Mouse (Mus musculus) testis, adult 2 months (tissue): ENCODE results near the gene Prss53. TPM values are rescaled to one million over a fixed set of nuclear protein-coding genes. Genes with fewer than 3 reads are reported as not detected.
"Not testable (repeated sequence)": the region's sequence is repeated elsewhere in the genome, so short reads cannot be mapped to it uniquely, and the experiment has no call there.

Experiments
- H3K27ac ChIP-seq: fragments of 200-500 bp; 2 replicates; pipeline ENCODE4 v1.5.1; 2012; ENCODE audit warnings: low read depth, low read length; ENCODE audit not compliant: control insufficient read depth, insufficient read depth
- H3K27me3 ChIP-seq: fragments of 200-500 bp; 2 replicates; pipeline ENCODE4 v1.6.1; 2012; ENCODE audit warnings: mild to moderate bottlenecking, low read length, moderate library complexity; ENCODE audit not compliant: control insufficient read depth, insufficient read depth
- H3K36me3 ChIP-seq: fragments of 200-500 bp; 2 replicates; pipeline ENCODE4 v1.6.1; 2012; ENCODE audit warnings: mild to moderate bottlenecking, low read length; ENCODE audit not compliant: control insufficient read depth, insufficient read depth
- H3K4me1 ChIP-seq: fragments of 200-500 bp; 2 replicates; pipeline ENCODE4 v1.6.1; 2012; ENCODE audit warnings: low read length; ENCODE audit not compliant: control insufficient read depth, insufficient read depth
- H3K4me3 ChIP-seq: fragments of 200-500 bp; 2 replicates; pipeline ENCODE4 v1.5.1; 2012; ENCODE audit warnings: low read depth, mild to moderate bottlenecking, low read length, moderate library complexity, mixed read lengths; ENCODE audit not compliant: control insufficient read depth
- CTCF ChIP-seq: fragments of 200-500 bp; IDR thresholded peaks from 2 replicates; pipeline ENCODE4 v1.5.1; 2012; ENCODE audit warnings: low read depth, mild to moderate bottlenecking, inconsistent platforms, low read length, moderate library complexity; ENCODE audit not compliant: control insufficient read depth, insufficient read depth, insufficient replicate concordance
- POLR2A ChIP-seq: fragments of 200-500 bp; IDR thresholded peaks from 2 replicates; pipeline ENCODE4 v1.6.1; 2012; ENCODE audit warnings: low read depth, mild to moderate bottlenecking, inconsistent platforms, low read length, moderate library complexity; ENCODE audit not compliant: control insufficient read depth
- polyA plus RNA-seq: library from polyadenylated mRNA; depleted of rRNA; stranded (reverse); fragments of >200 nt; gene quantifications from 2 replicates; pipeline ENCODE4 v1.2.3, GENCODE M21; 2012

Gene Prss53
- polyA plus RNA-seq, 1 experiment: 0.88 TPM

DNA sequence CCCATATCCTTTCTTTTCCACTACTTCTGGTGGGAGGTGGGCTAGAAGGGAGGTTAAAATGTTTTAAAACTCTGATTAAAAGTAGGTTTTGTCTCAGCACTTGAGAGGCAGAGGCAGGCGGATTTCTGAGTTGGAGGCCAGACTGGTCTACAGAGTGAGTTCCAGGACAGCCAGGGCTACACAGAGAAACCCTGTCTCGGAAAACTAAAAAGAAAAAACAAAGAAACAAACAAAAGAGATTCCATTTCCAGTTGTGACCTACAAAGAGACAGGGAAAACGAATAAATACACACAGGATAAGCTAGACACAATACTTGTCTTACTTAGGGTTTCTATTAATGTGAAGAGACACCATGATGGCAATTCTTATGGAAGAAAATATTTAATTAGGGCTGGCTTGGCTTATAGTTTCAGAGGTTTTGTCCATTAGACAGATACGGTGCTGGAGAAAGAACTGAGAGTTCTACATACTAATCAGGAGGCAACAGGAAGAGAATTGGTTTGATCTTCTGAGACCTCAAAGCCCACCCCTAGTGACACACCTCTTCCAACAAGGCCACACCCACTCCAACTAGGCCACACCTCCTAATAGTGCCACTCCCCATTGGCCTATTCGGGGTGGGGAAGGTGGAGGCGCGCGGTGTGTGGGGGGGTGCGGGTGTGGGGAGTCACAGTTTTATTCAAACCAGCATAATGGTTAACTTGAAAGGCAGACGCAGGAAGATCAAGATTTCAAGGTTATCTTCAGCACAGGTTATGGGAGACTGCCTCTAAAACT, 7.6 kb upstream of the Prss53 start:
- H3K4me1 ChIP-seq: peaks cover 17% of the 10 kb centered on the region
- no peak overlapping the region for H3K27ac ChIP-seq
- TF ChIP-seq POLR2A (no peak), CTCF (no peak)
- H3K4me3 ChIP-seq: no peak overlapping the region
- no peaks in the 10 kb centered on the region for H3K27me3 ChIP-seq
- no peaks in the 10 kb centered on the region for H3K36me3 ChIP-seq

DNA sequence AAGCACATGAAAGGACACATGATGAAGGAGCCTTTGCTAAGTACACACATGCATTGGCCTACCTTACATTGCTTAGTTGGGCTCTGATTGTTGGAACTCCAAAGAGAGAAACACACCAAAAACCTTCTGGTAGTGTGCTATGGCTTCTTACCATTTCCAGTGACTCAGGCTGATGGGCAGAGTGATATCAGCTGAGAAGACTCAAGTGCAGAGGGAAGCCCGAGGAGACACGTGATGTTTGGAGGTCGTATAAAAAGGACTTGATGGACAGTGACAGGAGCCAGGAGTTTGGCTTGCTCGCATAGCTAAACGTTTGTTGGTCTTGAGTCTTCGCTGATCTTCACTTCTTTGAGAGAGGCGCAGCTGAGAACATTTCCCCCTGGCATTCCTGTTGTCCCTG, 6.8 kb upstream of the Prss53 start:
- H3K4me1 ChIP-seq: peaks cover 17% of the 10 kb centered on the region
- no peak overlapping the region for H3K27ac ChIP-seq
- TF ChIP-seq POLR2A: no peak
- TF ChIP-seq CTCF: no peak
- H3K4me3 ChIP-seq: no peak overlapping the region
- no peaks in the 10 kb centered on the region for H3K36me3 ChIP-seq
- no peaks in the 10 kb centered on the region for H3K27me3 ChIP-seq

DNA sequence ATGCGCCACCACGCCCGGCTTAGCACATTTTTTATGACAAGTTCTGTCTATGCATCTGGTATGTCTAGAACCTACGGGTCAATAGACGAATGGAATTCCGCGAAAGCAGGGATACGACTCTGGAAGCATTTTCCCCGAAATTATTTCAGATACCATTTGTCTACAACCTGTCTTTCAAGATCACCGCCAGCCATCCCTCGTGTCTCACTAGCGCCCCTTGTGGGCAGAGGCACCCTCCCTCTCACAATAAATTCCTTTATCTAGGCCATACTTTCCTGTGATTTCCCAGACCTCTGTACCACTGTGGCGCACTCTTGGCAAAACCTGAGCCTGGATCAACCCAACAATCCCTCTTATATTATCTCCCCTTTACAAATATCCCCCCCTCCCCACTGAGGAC, 5.6 kb upstream of the Prss53 start:
- Histone ChIP-seq H3K27me3 (no peaks in the 10 kb centered on the region), H3K36me3 (no peaks in the 10 kb centered on the region), H3K27ac (0 out of 2 replicates have a peak overlapping the region, but pooled peaks have one; percentile 8), H3K4me3 (no peak overlapping the region), H3K4me1 (peaks cover 17% of the 10 kb centered on the region)
- TF ChIP-seq CTCF: peak; percentile 85; the same call in 1 of the 2 replicates
- TF ChIP-seq POLR2A: no peak

DNA sequence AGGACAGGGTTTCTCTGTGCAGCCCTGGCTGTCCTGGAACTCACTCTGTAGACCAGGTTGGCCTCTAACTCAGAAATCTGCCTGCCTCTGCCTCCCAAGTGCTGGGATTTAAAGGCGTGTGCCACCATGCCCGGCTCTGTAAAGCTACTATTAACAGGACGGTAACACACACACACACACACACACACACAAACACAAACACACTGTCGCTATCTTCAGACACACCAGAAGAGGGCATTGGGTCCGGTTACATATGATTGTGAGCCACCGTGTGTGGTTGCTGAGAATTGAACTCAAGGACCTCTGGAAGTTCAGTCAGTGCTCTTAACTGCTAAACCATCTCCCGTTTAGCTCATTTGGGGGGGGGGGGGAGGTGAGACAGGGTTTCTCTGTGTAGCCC, 5.1 kb upstream of the Prss53 start:
- H3K27me3 ChIP-seq, H3K36me3 ChIP-seq, H3K27ac ChIP-seq: not testable (repeated sequence)
- Histone ChIP-seq H3K4me3 (peak overlapping the region; percentile 76), H3K4me1 (peaks cover 17% of the 10 kb centered on the region)

DNA sequence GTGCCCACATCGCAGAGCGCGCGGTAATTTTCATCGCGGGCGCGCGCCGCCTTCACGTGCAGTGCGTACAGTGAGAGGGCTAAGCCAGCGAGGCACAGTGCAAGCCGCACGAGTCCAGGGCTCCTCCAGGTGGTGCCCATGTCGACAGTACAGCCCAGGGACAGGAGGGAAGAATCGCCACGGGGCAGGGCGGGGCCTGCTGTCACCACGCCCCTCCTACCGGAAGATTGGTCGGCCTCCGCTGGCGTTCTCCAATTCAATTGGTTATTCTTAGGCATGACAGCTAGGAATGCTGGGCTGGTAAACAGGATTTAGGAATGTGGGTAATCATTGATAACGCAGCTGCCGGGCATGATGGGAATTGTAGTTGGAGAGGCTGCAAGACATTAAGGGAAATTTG, 4.7 kb upstream of the Prss53 start, which contains the start of the genes Gm21974 and Vkorc1:
TSS of gene Gm21974 (minus strand) at position 13 of the 400 bp plus-strand sequence.
TSS of gene Vkorc1 (minus strand) at position 176 of the 400 bp plus-strand sequence.
- H3K36me3 ChIP-seq: no peaks in the 10 kb centered on the region

DNA sequence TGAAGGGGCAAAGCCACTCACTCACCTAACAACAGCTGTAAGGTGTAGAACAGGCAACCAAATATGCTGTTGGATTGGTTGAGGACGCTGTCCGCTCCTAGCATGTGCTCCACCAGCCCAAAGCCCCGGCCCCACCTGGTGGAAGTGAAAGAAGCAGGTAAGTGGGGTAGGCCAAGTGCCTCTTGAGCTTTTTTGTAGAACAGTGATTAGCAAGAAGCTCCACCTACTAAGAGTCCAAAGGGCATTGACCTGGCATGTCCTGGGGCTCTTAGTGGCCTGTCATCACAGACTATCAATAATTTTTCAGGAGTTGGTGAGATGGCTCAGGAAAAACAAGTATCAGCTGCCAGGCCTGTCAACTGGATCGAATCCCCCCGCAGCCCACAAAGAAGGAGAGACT, 3.7 kb upstream of the Prss53 start:
- TF ChIP-seq CTCF: no peak
- no peak for TF ChIP-seq POLR2A
- H3K4me1 ChIP-seq: peaks cover 17% of the 10 kb centered on the region
- H3K27ac ChIP-seq: no peak overlapping the region
- H3K4me3 ChIP-seq: no peak overlapping the region
- H3K36me3 ChIP-seq: no peaks in the 10 kb centered on the region
- no peaks in the 10 kb centered on the region for H3K27me3 ChIP-seq

More for the DNA sequence above, 4.7 kb upstream of the Prss53 start, which contains the start of the genes Gm21974 and Vkorc1:
- TF ChIP-seq POLR2A (peak; percentile 60; the same call in 1 of the 2 replicates), CTCF (peak; percentile 24; the same call in 1 of the 2 replicates)
- H3K4me3 ChIP-seq: peak within 1 kb of the TSS; percentile 76
- peak within 1 kb of the TSS; percentile 8; the same call in 1 of the 2 replicates for H3K27ac ChIP-seq
- H3K27me3 ChIP-seq: no peaks in the 10 kb centered on the region
- H3K4me1 ChIP-seq: peaks cover 17% of the 10 kb centered on the region

DNA sequence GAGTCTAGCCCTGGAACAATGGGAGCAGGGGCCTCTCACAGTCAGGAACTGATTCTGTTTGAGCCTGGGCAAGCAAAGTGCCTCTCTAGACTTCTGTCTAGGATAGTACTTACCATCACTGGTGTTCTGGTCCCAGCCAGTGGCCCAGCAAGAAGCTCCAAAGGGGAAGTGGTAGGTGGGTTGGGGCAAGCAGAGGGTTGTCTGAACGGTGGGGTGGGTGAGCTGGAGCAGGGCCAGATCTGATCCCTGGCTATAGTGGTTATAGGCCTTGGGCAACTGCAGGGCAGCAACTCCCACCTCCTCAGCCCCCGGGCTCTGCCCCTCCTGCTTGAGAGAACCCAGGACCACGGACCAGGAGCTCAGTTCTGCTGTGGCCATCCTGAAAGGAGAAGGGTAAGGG, 1.9 kb downstream of the Prss53 start:
- H3K27ac ChIP-seq: no peak overlapping the region
- H3K4me1 ChIP-seq: peaks cover 2% of the 10 kb centered on the region; the same call in 1 of the 2 replicates
- TF ChIP-seq POLR2A: no peak
- no peak for TF ChIP-seq CTCF
- no peaks in the 10 kb centered on the region for H3K27me3 ChIP-seq
- H3K4me3 ChIP-seq: no peak overlapping the region
- no peaks in the 10 kb centered on the region; the same call in none of the 2 replicates for H3K36me3 ChIP-seq

DNA sequence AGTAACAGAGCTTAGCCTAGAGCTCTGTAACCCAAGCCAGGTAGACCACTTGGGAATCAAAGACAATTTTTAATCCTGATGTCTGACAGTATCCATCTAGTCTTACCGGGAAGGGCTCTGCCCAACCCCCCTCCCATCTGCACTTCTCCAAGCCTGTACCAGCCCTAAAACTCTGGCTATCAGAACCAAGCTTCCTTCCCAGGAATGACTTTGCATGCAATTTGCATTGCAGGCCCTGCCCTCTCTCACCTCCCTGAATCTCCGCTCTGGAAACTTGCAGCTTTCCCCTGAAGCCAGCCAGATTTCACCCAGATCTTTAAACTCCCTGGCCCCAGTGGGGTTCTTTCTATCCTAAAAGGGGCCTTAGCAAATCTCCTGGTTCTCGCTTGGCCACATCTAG, 3.0 kb downstream of the Prss53 start:
- Histone ChIP-seq H3K36me3 (no peaks in the 10 kb centered on the region; the same call in none of the 2 replicates), H3K27me3 (no peaks in the 10 kb centered on the region), H3K4me1 (peaks cover 2% of the 10 kb centered on the region; the same call in 1 of the 2 replicates), H3K4me3 (no peak overlapping the region), H3K27ac (no peak overlapping the region)
- no peak for TF ChIP-seq POLR2A
- no peak for TF ChIP-seq CTCF
